Mouse (Mus musculus): ENCODE data around the gene Hjurp.

- TF ChIP-seq EP300 (IDR thresholded peaks at IDR 0.05; ENCODE audit: low read depth in 1 of 2, low read length in 2 of 2) (no peak), BHLHE40 (IDR thresholded peaks at IDR 0.05; ENCODE audit: borderline replicate concordance, low read depth, low read length) (no peak), TAL1 (IDR thresholded peaks at IDR 0.05; ENCODE audit: low read length) (no peak), MAFK (IDR thresholded peaks at IDR 0.05; ENCODE audit: borderline replicate concordance, low read depth, low read length) (no peak), CTCF (IDR thresholded peaks at IDR 0.05 in 2 of 3, conservative IDR thresholded peaks at IDR 0.05 in 1 of 3; ENCODE audit: control insufficient read depth in 1 of 3, insufficient read depth in 1 of 3, low read depth in 2 of 3, low read length in 3 of 3, poor library complexity in 1 of 3, severe bottlenecking in 1 of 3) (no peak)
Observed at GRCm38 (mm10) chr1:88304261-88304985, 27.0 kb upstream of the Hjurp start.
